Mouse (Mus musculus): ENCODE results near the gene Spink8. TPM values are rescaled to one million over a fixed set of nuclear protein-coding genes. Genes with fewer than 3 reads are reported as not detected.

Spink8 gene
- polyA plus RNA-seq, 1 experiment from 2014 or later = not detected

DNA sequence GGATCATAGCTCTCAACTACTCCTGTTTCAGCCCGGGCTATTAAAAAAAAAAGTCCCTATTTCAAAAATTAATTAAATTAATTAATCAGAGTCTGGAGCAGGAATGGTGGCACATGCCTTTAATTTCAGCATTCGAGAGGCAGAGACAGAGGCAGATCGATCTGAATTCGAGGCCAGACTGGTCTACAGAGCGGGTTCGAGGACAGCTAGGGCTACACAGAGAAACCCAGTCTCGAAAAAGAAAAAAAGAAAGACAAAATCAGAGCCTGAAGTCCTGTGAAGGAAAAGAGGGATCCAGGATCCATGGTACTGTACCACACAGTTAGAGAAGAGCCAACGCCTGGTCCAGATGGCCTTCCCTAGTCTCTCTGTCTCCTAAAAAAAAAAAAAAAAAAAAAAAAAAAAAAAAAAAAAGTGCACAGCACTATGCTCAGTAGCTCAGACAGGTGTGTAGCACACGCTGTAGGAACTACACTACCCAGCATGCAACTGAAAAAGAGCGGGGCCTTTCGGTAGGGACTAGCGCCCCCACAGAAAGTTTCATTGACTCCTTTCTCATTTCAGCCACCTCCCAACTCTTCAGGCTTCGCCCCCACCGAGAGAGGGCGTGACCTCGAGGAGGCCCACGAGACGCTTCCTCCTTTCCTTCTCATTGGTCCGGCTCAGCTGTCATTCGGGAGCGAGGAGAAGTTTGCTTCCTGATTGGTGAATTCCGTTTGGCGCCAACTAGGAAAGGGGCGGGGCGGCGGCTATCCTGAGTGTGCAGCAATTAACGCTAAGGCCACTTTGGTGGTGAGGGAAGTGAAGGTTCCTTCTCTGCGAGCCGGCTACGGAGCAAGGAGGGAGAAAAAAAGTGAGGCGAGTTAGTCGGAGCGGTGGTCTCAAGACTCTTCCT is 63.0 kb downstream of the Spink8 start, which contains the start of gene Cdc25a:
TSS of gene Cdc25a (plus strand) at position 783 of the 895 bp plus-strand sequence.
- H3K27ac ChIP-seq (replicated peaks) = peak within 1 kb of the TSS; percentile 83
- peak within 1 kb of the TSS; percentile 93 for H3K9ac ChIP-seq
- WGBS = 8% methylated on average over 33 of the region's 33 CpGs
- peak; percentile 95 for ATAC-seq (ENCODE audit: low read depth)
- peaks cover 20% of the 10 kb centered on the region for H3K4me1 ChIP-seq (replicated peaks)
- no peaks in the 10 kb centered on the region for H3K9me3 ChIP-seq
- H3K4me2 ChIP-seq = peak within 1 kb of the TSS; percentile 85
- H3K36me3 ChIP-seq = peaks cover 16% of the 10 kb centered on the region
- no peaks in the 10 kb centered on the region for H3K27me3 ChIP-seq
- peak within 1 kb of the TSS; percentile 94 for H3K4me3 ChIP-seq

DNA sequence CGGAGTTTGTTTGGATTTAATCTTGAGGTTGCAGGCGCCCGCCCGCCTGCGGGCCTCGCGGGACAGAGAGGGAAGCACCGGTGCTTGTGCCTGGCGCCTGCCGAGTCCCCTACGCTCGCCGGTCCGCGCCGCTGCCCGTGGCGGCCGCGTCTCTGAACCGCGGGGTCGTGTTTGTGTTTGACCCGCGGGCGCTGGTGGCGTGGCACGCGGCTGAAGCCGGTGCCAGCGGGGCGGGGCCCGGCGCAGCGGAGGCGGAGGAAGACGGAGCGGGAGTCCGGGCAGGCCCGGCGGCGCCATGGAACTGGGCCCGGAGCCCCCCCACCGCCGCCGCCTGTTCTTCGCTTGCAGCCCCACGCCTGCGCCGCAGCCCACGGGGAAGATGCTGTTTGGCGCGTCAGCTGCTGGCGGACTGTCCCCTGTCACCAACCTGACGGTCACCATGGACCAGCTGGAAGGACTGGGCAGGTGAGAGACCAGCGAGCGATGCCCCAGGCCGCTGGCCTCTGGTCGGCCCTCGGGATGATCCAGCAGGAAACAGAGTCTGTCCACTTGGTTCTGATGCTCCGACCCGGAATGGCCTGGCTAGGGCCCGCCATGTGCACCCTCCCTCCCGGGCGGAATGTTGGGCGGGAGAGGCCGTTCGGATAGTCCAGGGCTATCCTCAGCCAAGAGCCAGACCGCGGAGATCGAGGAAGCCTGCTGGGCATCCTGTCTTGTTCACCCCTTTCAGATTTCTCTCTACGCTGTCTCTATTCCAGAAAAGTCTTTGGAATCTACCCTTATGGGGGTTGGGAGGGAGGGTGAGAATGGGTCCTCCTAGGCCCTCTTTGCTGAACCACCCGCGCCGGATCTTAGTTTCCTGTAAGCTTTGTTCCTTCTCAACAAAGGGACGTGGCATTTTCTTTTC is 63.9 kb downstream of the Spink8 start:
- Histone ChIP-seq H3K9me3 (no peaks in the 10 kb centered on the region), H3K36me3 (peaks cover 25% of the 10 kb centered on the region), H3K4me1 (replicated peaks) (peaks cover 20% of the 10 kb centered on the region), H3K4me3 (peak overlapping the region; percentile 94), H3K27me3 (no peaks in the 10 kb centered on the region), H3K9ac (peak overlapping the region; percentile 93), H3K4me2 (peak overlapping the region; percentile 85), H3K27ac (replicated peaks) (peak overlapping the region; percentile 83)
- peak; percentile 73 for ATAC-seq (ENCODE audit: low read depth)
- under 1% methylated on average over 62 of the region's 76 CpGs for WGBS

Other genes starting within 250 kb of the Spink8 start
- not detected in 2 replicates for gene Fbxw15, start 244.0 kb upstream of the Spink8 start, polyA plus RNA-seq (2015; fragmentation: Nextera tagmentation; extraction: Ambion mirVana)
- not detected in 2 replicates for gene Fbxw24, start 186.2 kb upstream of the Spink8 start, polyA plus RNA-seq (2015; fragmentation: Nextera tagmentation; extraction: Ambion mirVana)
- gene Fbxw25, start 147.6 kb upstream of the Spink8 start, polyA plus RNA-seq (2015; fragmentation: Nextera tagmentation; extraction: Ambion mirVana) = not detected in 2 replicates
- not detected in 2 replicates for gene Fbxw18, start 109.6 kb upstream of the Spink8 start, polyA plus RNA-seq (2015; fragmentation: Nextera tagmentation; extraction: Ambion mirVana)
- not detected in 2 replicates for gene Fbxw26, start 66.2 kb upstream of the Spink8 start, polyA plus RNA-seq (2015; fragmentation: Nextera tagmentation; extraction: Ambion mirVana)
- gene Fbxw27, start 21.6 kb upstream of the Spink8 start, polyA plus RNA-seq (2015; fragmentation: Nextera tagmentation; extraction: Ambion mirVana) = not detected in 2 replicates
- 56.0 and 58.9 TPM in 2 replicates for gene Nme6, start 20.5 kb downstream of the Spink8 start, polyA plus RNA-seq (2015; fragmentation: Nextera tagmentation; extraction: Ambion mirVana)
- 1.3 and 2.4 TPM in 2 replicates for gene Camp, start 37.3 kb downstream of the Spink8 start, polyA plus RNA-seq (2015; fragmentation: Nextera tagmentation; extraction: Ambion mirVana)
- 16.0 and 17.2 TPM in 2 replicates for gene Cdc25a, start 63.3 kb downstream of the Spink8 start, polyA plus RNA-seq (2015; fragmentation: Nextera tagmentation; extraction: Ambion mirVana)
- 174 and 176 TPM in 2 replicates for gene Map4, start 119.2 kb downstream of the Spink8 start, polyA plus RNA-seq (2015; fragmentation: Nextera tagmentation; extraction: Ambion mirVana)

All from neural tube, embryonic 13.5 days (tissue).